Mouse (Mus musculus): ENCODE data around the gene Retnlg.

GRCm38 (mm10) chr16:48869671-48870070 is 2.8 kb upstream of the Retnlg start:
- TF ChIP-seq ZC3H11A (IDR thresholded peaks at IDR 0.05; ENCODE audit: borderline replicate concordance, low read depth, low read length): no peak
- no peak for TF ChIP-seq MAFK (IDR thresholded peaks at IDR 0.05; ENCODE audit: insufficient read depth, low read depth, low read length)
- no peak for TF ChIP-seq CHD2 (IDR thresholded peaks at IDR 0.05; ENCODE audit: low read depth, low read length)
